Mouse (Mus musculus) olfactory bulb, adult 2 months (tissue): Measurements from ENCODE around the gene Catsper1. TPM values are rescaled to one million over a fixed set of nuclear protein-coding genes. Genes with fewer than 3 reads are reported as not detected.

Source experiments
- H3K27ac ChIP-seq: fragments of 200-500 bp; 2 replicates; pipeline ENCODE4 v1.5.1; 2012; ENCODE audit warnings: low read depth, low read length; ENCODE audit not compliant: insufficient read depth
- H3K4me1 ChIP-seq: fragments of 200-500 bp; 2 replicates; pipeline ENCODE4 v1.6.1; 2012; ENCODE audit warnings: low read length; ENCODE audit not compliant: control insufficient read depth, insufficient read depth
- H3K4me3 ChIP-seq: fragments of 200-500 bp; 2 replicates; pipeline ENCODE4 v1.5.1; 2012; ENCODE audit warnings: mild to moderate bottlenecking, low read depth, low read length, moderate library complexity; ENCODE audit not compliant: insufficient read depth
- CTCF ChIP-seq: fragments of 200-500 bp; IDR thresholded peaks from 2 replicates; pipeline ENCODE4 v1.5.1; 2012; ENCODE audit warnings: low read depth, mild to moderate bottlenecking, low read length, moderate library complexity; ENCODE audit not compliant: insufficient read depth
- POLR2A ChIP-seq: fragments of 200-500 bp; IDR thresholded peaks from 2 replicates; pipeline ENCODE4 v1.6.1; 2012; ENCODE audit warnings: mild to moderate bottlenecking, low read depth, low read length, moderate library complexity; ENCODE audit not compliant: insufficient read depth
- WGBS: fragments of 180-500 bp; shearing (Covaris S2); methylation state at CpG from one replicate; pipeline ENCODE4 v1.1.7; 2018; 5-methylcytosine and 5-hydroxymethylcytosine counted together
- polyA plus RNA-seq: library from polyadenylated mRNA; stranded (reverse); fragments of >200 nt; gene quantifications from 2 replicates; pipeline ENCODE4 v1.2.4, GENCODE M21; 2012; ENCODE audit warnings: low replicate concordance; ENCODE audit not compliant: missing spikeins, insufficient read depth, insufficient read length

The Catsper1 gene
- polyA plus RNA-seq, result not detected in 2 replicates

DNA sequence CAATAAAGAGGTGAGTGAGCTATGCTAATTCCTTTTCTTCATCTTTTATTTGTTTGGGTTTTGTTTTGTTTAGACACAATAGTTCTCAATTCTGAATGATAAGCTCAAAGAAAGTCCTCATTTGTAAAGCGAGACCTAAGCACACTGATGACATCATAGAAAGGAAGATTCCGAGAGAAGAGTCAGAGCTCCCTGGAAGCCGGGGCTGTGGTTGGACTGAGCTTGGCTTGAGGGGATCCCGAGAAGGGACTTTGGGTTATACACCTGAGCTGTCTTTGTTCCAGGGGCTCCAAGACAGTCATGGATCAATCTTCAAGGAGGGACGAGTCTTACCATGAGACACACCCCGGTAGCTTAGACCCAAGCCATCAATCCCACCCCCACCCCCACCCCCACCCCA, at the start of gene Catsper1:
TSS of gene Catsper1 (plus strand) at position 301 of the 400 bp plus-strand sequence.
- TF ChIP-seq CTCF (no peak), POLR2A (no peak)
- H3K4me3 ChIP-seq, result no peak within 1 kb of the TSS
- H3K4me1 ChIP-seq, result peaks cover 3% of the 10 kb centered on the region; the same call in 1 of the 2 replicates
- no peak within 1 kb of the TSS for H3K27ac ChIP-seq
- 89% methylated on average over 6 of the region's 6 CpGs for WGBS

DNA sequence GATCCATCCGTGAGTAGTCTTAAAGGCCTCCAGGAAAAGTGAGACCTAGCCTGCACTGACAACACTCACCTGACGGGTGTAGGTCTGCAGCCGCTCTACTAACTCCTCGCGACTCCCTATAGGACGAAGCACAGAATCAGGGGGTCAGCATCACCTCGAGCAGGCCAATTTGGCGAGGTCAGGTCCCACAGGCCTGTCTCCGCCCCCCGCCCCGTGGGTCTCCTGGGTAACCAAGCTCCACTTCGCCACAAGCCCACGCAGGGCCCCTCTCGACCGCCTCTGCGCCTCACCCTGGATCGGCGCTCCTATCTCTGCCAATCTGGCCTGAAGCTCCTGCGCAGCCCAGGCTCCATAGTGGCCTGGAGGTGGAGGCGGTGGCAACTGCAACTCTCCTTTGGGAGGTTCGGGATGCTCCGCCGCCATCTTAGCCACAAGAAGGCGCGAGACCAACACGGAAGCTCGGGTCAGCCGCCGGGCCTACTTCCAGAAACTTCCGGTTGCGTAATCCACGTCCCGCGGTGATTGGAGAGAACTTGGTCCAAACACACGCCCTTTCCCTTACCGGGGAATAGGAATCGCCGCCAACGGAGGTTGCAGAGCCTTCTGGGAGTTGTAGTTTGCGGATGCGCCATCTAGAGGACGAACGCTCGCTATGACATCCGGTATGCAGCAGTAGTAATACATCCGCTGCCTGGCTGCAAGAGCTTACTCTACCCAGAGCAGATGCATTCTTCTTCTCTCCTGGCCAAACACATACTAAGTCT, 40.4 kb upstream of the Catsper1 start, which contains the start of gene Sf3b2:
TSS of gene Sf3b2 (minus strand) at position 484 of the 764 bp plus-strand sequence.
- Histone ChIP-seq H3K27ac (peak within 1 kb of the TSS; percentile 86), H3K4me3 (peak within 1 kb of the TSS; percentile 98), H3K4me1 (peaks cover 12% of the 10 kb centered on the region)
- WGBS, result under 1% methylated on average over 46 of the region's 46 CpGs
- TF ChIP-seq CTCF (0 out of 2 replicates have a peak, but pooled peaks have one; percentile 7), POLR2A (peak; percentile 61; the same call in 1 of the 2 replicates)

DNA sequence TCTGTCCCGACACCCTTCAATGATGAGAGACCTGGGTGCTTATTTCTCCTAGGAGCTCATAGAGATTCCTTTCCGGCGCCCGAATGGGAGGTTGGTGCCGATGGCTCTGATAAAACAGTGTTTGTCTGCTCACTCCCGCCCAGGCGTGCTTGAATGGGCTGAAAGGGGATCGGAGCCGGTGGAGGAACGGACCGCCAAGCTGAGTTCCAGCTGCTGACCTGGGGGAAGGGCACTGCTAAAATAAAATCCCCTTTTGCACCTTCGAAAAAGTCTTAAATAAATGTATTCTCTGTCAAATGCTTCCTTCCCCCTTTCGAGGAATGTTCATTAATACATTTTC, 39.8 kb upstream of the Catsper1 start:
- WGBS, result 5% methylated on average over 13 of the region's 13 CpGs
- peak overlapping the region; percentile 56 for H3K4me3 ChIP-seq
- H3K4me1 ChIP-seq, result peaks cover 15% of the 10 kb centered on the region
- H3K27ac ChIP-seq, result peak overlapping the region; percentile 84
- no peak for TF ChIP-seq POLR2A
- TF ChIP-seq CTCF, result 0 out of 2 replicates have a peak, but pooled peaks have one; percentile 3

DNA sequence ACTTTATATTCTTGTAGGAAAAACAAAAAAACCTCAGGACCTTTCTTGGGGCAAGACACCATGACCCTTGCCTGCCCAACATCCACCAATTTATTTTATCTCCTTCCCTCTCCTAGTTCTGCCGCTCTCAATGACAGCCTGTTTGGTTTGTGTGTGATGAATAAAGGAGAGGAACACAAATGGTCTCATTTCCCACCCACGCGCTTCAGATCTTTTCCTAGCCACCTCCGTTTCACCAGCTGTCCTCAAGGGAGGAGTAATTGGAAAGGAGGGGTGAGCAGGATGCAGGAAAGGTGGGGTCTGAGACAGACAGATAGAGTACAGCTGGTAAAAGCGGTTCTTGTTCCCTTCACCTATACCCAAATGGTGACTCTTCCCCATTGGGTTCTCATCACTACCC, 38.9 kb upstream of the Catsper1 start:
- peaks cover 16% of the 10 kb centered on the region for H3K4me1 ChIP-seq
- 55% methylated on average over 5 of the region's 5 CpGs for WGBS
- TF ChIP-seq CTCF, result no peak
- no peak for TF ChIP-seq POLR2A
- H3K27ac ChIP-seq, result peak overlapping the region; percentile 84
- no peak overlapping the region for H3K4me3 ChIP-seq

DNA sequence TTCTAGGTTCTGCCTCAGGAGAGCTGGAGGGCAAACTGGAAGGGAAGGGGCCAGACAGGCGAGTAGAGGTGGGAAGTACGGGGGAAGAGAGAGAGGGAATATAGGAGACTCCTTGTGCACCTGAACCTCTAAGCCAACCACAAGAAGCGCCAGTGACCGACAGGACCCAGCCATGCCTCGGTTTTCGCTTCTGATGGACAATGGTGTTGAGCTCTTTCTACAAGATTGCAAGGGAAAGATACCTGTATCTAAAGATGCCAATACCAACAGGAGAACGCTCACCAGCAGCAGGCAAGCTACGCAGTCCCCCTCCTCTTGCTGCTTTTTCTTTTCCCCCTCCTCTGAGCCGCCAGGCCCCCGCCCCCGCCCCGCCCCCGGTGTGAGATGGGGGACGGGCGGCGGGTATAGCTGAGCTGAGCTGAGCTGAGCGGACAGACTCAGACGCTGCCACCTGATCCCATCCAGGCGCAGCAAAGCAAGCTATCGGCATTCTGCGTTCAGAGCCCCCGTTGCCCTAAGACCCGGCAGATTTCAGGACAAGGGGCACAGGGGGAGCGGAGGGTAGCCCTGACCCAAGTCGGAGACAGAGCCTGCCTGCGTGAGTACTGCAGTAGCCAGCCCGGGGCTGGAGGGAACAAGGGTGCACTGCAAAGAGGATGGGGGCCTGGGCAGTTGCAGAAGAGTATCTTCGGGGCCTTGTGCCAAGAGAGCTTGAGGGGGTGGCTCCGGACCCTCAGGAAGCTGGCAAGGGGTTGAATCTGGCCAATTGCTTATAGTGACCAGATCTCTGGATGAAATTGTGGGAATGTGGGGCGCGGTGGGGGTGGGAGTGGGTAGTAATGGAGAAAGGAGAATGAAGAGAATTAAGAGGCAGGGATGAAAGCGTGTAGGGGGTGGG, 37.4 kb upstream of the Catsper1 start, which contains the start of gene Gal3st3:
TSS of gene Gal3st3 (plus strand) at position 429 of the 898 bp plus-strand sequence.
- peaks cover 19% of the 10 kb centered on the region for H3K4me1 ChIP-seq
- peak within 1 kb of the TSS; percentile 86 for H3K27ac ChIP-seq
- H3K4me3 ChIP-seq, result peak within 1 kb of the TSS; percentile 76
- no peak for TF ChIP-seq CTCF
- 0 out of 2 replicates have a peak, but pooled peaks have one; percentile 15 for TF ChIP-seq POLR2A
- 5% methylated on average over 32 of the region's 32 CpGs for WGBS

DNA sequence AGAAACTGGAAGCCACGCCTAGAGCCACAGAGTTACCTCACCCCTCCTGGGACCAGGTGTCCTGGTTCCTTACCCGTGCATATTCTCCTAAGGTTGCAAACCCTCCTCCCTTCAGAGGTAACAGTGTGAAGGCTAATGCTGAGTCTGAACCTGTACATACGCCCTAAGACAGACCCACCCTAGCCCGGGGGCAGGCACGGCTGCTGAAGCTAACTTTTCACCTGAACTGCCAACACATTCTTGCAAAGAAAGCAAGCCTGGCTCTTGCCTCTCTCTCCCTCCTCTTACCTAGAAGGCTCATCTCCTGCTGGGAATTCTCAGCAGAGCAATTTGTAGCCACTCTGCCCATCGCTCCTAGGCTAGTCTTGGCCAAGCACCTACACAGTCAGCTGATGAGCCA, 35.0 kb upstream of the Catsper1 start:
- 82% methylated on average over 6 of the region's 6 CpGs for WGBS
- H3K27ac ChIP-seq, result no peak overlapping the region
- no peak overlapping the region for H3K4me3 ChIP-seq
- peaks cover 19% of the 10 kb centered on the region for H3K4me1 ChIP-seq
- no peak for TF ChIP-seq CTCF
- TF ChIP-seq POLR2A, result no peak

DNA sequence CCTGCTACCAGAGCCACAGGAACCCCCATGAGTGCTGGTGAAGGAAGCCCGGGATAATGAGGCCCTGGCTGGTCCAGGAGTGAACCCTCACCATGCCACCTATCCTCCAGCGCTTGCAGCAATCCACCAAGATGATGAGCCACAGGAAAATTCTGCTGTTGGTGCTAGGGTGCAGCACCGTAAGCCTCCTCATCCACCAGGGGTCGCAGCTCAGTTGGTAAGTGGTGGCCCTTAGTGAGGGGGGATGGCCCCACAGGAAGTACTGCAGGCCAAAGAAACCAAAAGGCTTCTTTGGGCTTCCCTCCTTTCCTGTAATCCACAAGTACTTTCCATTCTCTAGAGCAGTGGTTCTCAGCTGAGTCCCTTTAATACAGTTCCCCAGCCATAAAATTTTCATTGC, 33.1 kb upstream of the Catsper1 start:
- WGBS, result 23% methylated on average over 4 of the region's 4 CpGs
- Histone ChIP-seq H3K4me1 (peaks cover 19% of the 10 kb centered on the region), H3K4me3 (no peak overlapping the region), H3K27ac (no peak overlapping the region)
- no peak for TF ChIP-seq POLR2A
- no peak for TF ChIP-seq CTCF

DNA sequence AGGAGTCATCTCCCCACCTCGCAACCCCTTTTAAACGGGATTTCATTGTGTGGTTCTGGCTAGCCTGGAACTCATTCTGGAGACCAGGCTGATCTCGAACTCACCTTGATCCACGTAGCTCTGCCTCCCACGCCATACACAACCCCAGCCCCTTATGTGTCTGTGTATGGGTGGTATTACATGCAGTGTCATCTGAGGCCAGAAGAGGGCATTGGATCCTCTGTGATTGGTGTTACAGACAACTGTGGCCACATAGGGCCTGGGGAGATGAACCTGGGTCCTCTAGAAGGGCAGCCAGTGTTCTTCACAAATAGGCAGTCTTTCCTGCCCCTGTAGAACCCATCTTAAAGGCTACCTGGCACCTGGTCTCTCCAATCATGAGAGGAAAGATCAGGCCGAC, 29.3 kb upstream of the Catsper1 start:
- WGBS, result 80% methylated on average over 6 of the region's 6 CpGs

More for the DNA sequence above, 29.3 kb upstream of the Catsper1 start:
- Histone ChIP-seq H3K4me3 (no peak overlapping the region), H3K27ac (no peak overlapping the region), H3K4me1 (peaks cover 13% of the 10 kb centered on the region; the same call in 1 of the 2 replicates)
- TF ChIP-seq POLR2A, result no peak
- TF ChIP-seq CTCF, result no peak
